Mouse (Mus musculus): ENCODE measurements at regions not wholly inside any gene's neighbourhood (a gene's known extent, or its start where the extent isn't known, plus 50 kb on each side); places are given as distances from the start of the nearest gene placed in this dataset.

GRCm38 (mm10) chr1:133487171-133487901 is 63.2 kb upstream of the Sox13 start:
- Histone ChIP-seq H3K27me3 (ENCODE audit: control insufficient read depth, insufficient read depth, insufficient read length) (no peaks in the 10 kb centered on the region), H3K79me2 (ENCODE audit: control insufficient read depth, insufficient read depth) (no peaks in the 10 kb centered on the region), H3K36me3 (ENCODE audit: control insufficient read depth, insufficient read depth) (no peaks in the 10 kb centered on the region), H3K4me3 (no peak overlapping the region), H3ac (ENCODE audit: control insufficient read depth, insufficient read length) (no peak overlapping the region), H3K4me2 (ENCODE audit: low read depth) (no peak overlapping the region)
- TF ChIP-seq TCF3 (IDR thresholded peaks at IDR 0.05; ENCODE audit: insufficient read length, low read depth) (no peak), MAX (IDR thresholded peaks at IDR 0.05; ENCODE audit: low read depth) (no peak)

GRCm38 (mm10) chr1:133486370-133486769 is 62.2 kb upstream of the Sox13 start:
- Histone ChIP-seq H3K27me3 (ENCODE audit: control insufficient read depth, insufficient read depth, insufficient read length) (no peaks in the 10 kb centered on the region), H3K4me3 (no peak overlapping the region), H3ac (ENCODE audit: control insufficient read depth, insufficient read length) (no peak overlapping the region), H3K36me3 (ENCODE audit: control insufficient read depth, insufficient read depth) (no peaks in the 10 kb centered on the region), H3K79me2 (ENCODE audit: control insufficient read depth, insufficient read depth) (no peaks in the 10 kb centered on the region), H3K4me2 (ENCODE audit: low read depth) (no peak overlapping the region)
- TF ChIP-seq POLR2AphosphoS2 (IDR thresholded peaks at IDR 0.05; ENCODE audit: insufficient read length, low read depth): no peak
- TF ChIP-seq REST (IDR thresholded peaks at IDR 0.05; ENCODE audit: insufficient read depth, insufficient read length): no peak
- no peak for TF ChIP-seq POLR2A (IDR thresholded peaks at IDR 0.05; ENCODE audit: insufficient read length, low read depth)
- no peak for TF ChIP-seq CEBPB (IDR thresholded peaks at IDR 0.05; ENCODE audit: insufficient read depth, poor library complexity, severe bottlenecking)
- TF ChIP-seq E2F4 (IDR thresholded peaks at IDR 0.05; ENCODE audit: insufficient read depth): no peak
- TF ChIP-seq MAX (IDR thresholded peaks at IDR 0.05; ENCODE audit: low read depth): no peak
- no peak for TF ChIP-seq TCF12 (IDR thresholded peaks at IDR 0.05; ENCODE audit: insufficient read depth, poor library complexity, severe bottlenecking)
- no peak for TF ChIP-seq USF1 (IDR thresholded peaks at IDR 0.05; ENCODE audit: low read depth)
- TF ChIP-seq TCF3 (IDR thresholded peaks at IDR 0.05; ENCODE audit: insufficient read length, low read depth): no peak
- no peak for TF ChIP-seq SRF (IDR thresholded peaks at IDR 0.05; ENCODE audit: control insufficient read depth, insufficient read length, low read depth)
- TF ChIP-seq MYOG (IDR thresholded peaks at IDR 0.05; ENCODE audit: control insufficient read depth in 1 of 3, insufficient read depth in 1 of 3, insufficient read length in 2 of 3, low read depth in 2 of 3): no peak
- no peak for TF ChIP-seq MYOD1 (IDR thresholded peaks at IDR 0.05; ENCODE audit: control insufficient read depth in 1 of 3, insufficient read length in 2 of 3, low read depth in 2 of 3)

DNA sequence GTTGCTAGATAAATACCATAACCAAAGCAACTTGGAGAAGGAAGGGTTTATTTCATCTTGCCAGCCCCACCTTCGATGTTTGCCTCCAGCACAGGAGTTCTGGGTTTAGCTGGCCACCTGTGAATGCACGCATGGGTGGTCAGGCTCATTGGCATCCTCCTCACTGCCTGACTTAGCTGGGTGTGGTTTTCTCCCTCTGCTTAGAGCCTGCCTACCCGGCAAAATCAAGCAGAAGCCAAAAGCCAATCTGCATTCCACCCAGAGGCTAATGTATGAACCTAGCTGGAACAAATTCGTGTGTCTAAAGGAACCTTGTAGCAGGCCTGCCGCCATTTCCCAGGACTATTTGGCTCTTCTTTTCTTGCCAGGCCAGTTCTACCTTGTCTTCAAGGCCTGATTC is 58.7 kb upstream of the Sox13 start:
- H3K4me3 ChIP-seq: no peak overlapping the region
- no peak overlapping the region for H3K4me2 ChIP-seq (ENCODE audit: low read depth)
- no peaks in the 10 kb centered on the region for H3K79me2 ChIP-seq (ENCODE audit: control insufficient read depth, insufficient read depth)
- no peak overlapping the region for H3ac ChIP-seq (ENCODE audit: control insufficient read depth, insufficient read length)
- H3K27me3 ChIP-seq (ENCODE audit: control insufficient read depth, insufficient read depth, insufficient read length): no peaks in the 10 kb centered on the region
- TF ChIP-seq TCF3 (IDR thresholded peaks at IDR 0.05; ENCODE audit: insufficient read length, low read depth) (no peak), E2F4 (IDR thresholded peaks at IDR 0.05; ENCODE audit: insufficient read depth) (no peak), SRF (IDR thresholded peaks at IDR 0.05; ENCODE audit: control insufficient read depth, insufficient read length, low read depth) (no peak), POLR2AphosphoS2 (IDR thresholded peaks at IDR 0.05; ENCODE audit: insufficient read length, low read depth) (no peak), USF1 (IDR thresholded peaks at IDR 0.05; ENCODE audit: low read depth) (no peak), MYOG (IDR thresholded peaks at IDR 0.05; ENCODE audit: control insufficient read depth in 1 of 3, insufficient read depth in 1 of 3, insufficient read length in 2 of 3, low read depth in 2 of 3) (no peak), MYOD1 (IDR thresholded peaks at IDR 0.05; ENCODE audit: control insufficient read depth in 1 of 3, insufficient read length in 2 of 3, low read depth in 2 of 3) (no peak), CEBPB (IDR thresholded peaks at IDR 0.05; ENCODE audit: insufficient read depth, poor library complexity, severe bottlenecking) (no peak), POLR2A (IDR thresholded peaks at IDR 0.05; ENCODE audit: insufficient read length, low read depth) (no peak), REST (IDR thresholded peaks at IDR 0.05; ENCODE audit: insufficient read depth, insufficient read length) (no peak), MAX (IDR thresholded peaks at IDR 0.05; ENCODE audit: low read depth) (no peak), TCF12 (IDR thresholded peaks at IDR 0.05; ENCODE audit: insufficient read depth, poor library complexity, severe bottlenecking) (no peak)
- no peaks in the 10 kb centered on the region for H3K36me3 ChIP-seq (ENCODE audit: control insufficient read depth, insufficient read depth)

DNA sequence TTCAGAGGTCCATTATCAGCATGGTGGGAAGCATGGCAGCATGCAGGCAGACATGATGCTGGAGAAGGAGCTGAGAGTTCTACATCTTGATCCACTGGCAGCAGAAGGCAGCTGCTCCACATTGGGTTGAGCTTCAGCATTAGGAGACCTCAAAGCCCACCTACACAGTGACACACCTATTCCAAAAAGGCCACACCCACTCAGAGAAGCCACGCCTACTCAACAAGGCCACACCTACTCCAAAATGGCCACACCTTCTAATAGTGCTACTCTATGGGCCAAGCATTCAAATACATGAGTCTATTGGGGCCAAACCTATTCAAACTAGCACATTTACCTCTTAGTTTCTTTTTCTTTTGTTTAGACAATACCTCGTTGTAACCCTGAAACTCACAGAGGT is 50.4 kb upstream of the Sox13 start:
- Histone ChIP-seq H3ac (ENCODE audit: control insufficient read depth, insufficient read length) (no peak overlapping the region), H3K4me2 (ENCODE audit: low read depth) (no peak overlapping the region), H3K36me3 (ENCODE audit: control insufficient read depth, insufficient read depth) (no peaks in the 10 kb centered on the region), H3K27me3 (ENCODE audit: control insufficient read depth, insufficient read depth, insufficient read length) (no peaks in the 10 kb centered on the region), H3K79me2 (ENCODE audit: control insufficient read depth, insufficient read depth) (no peaks in the 10 kb centered on the region), H3K4me3 (no peak overlapping the region)
- TF ChIP-seq POLR2A (IDR thresholded peaks at IDR 0.05; ENCODE audit: insufficient read length, low read depth) (no peak), MYOD1 (IDR thresholded peaks at IDR 0.05; ENCODE audit: control insufficient read depth in 1 of 3, insufficient read length in 2 of 3, low read depth in 2 of 3) (no peak), TCF3 (IDR thresholded peaks at IDR 0.05; ENCODE audit: insufficient read length, low read depth) (no peak)
